Mouse (Mus musculus) G1E-ER4 (cell line): ENCODE results near the gene Rpl35. TPM values are rescaled to one million over a fixed set of nuclear protein-coding genes. Genes with fewer than 3 reads are reported as not detected.

Source experiments
- GATA1 ChIP-seq: IDR thresholded peaks from one replicate; pipeline ENCODE4 v1.8.0; 2012; ENCODE audit warnings: low read length, inconsistent platforms
- polyA plus RNA-seq: library from polyadenylated mRNA; stranded (reverse); fragments of >175 nt; gene quantifications from 2 replicates; pipeline ENCODE4 v1.2.3, GENCODE M21; 2012

The Rpl35 gene
- polyA plus RNA-seq, 1 experiment, result 139 TPM

DNA sequence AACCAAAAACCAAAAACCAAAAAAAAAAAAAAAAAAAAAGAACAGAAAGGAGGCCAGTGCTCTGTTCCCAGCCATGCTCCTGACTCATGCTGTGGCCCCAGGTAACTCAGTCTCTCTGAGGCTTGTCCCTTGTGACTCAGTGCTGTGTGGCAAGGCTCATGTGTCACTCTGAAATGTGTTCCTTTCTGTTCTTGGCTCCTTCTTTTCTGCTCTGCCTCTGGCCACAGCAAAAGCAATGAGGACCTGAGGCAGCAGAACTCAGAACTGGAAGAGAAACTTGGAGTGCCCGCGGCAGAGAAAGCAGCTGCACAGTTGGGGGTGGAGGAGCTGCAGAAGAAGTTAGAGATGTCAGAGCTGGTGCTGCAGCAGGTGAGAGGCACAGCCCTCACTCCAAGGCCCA is 31.3 kb downstream of the Rpl35 start:
- no peak for TF ChIP-seq GATA1

DNA sequence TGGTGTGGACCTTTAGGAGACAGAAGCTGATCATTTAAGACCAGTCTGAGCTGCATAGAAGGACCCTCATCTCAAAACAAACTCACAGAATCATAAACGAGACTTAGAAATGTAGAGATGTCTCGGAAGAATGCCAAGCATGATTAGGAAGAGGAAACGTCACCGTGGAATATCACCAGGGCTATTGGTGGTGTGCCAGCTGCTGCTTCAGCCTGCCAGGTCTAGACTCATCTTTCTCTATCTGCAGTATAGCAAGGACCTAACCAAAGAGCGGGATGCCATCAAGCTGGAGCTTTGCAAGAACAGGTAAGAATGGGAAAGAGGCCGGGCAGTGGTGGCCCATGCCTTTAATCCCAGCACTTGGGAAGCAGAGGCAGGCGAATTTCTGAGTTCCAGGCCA is 31.7 kb downstream of the Rpl35 start:
- TF ChIP-seq GATA1, result no peak

- no peak for TF ChIP-seq GATA1
Measured at GRCm38 (mm10) chr2:38973223-38973622, 32.2 kb downstream of the Rpl35 start.

DNA sequence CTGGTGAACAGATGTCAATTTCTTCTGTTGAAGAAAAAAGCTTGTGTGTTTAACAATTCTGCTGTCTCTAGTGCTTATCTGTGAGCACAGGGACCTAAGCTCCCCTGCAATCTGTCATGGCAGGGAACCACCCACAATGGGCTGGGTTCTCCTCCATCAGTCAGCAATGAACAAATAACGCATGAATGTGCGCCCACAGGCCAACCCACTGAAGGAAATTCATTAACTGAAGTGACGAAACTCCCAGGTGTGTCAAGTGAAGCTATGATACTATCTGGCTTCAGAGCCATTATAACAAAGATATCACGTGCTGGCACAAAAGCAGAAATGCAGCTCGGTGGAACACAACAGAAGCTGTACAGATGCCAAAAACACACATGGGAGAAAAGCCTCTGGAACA is 35.4 kb downstream of the Rpl35 start:
- TF ChIP-seq GATA1, result no peak

- TF ChIP-seq GATA1, result no peak
Measured at GRCm38 (mm10) chr2:38969650-38970049, 35.8 kb downstream of the Rpl35 start.

DNA sequence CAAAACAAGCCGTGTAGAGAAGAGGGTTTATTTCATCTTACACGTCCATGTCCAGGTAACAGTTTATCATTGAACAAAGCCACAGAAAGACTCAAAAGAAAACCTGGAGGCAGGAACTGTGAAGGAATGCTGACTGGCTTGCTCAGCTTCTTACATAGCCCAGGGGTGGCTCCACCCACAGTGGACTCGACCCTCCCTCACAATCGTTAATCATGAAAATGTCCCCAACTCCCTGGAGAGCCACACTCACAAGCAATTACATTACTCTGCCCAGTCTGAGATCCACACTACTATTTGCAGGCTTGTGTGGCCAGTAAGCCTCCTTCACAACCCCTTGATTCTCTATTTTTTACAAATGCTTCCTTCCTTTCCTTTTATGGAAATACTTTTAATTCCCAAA is 41.2 kb downstream of the Rpl35 start:
- no peak for TF ChIP-seq GATA1

GRCm38 (mm10) chr2:38957671-38958223 is 47.7 kb downstream of the Rpl35 start:
- no peak for TF ChIP-seq GATA1

DNA sequence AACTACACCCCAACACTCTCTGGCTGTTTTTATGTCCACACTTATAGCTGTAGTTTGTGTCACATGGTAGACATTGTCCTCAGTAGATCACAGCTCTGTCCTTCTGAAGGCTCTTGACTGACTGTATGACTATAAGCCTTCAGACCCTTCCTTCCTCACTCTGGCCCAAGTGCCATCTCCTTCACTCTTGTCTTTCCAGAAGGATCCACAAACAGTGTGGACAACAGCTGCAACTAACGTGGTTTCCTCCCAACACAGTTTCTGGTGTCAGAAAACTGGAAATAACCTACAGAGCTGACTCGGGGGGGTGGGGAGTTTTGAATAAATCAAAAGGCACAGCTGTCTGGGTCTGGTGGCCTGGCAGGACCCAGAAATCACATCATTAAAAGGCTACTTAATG is 49.4 kb downstream of the Rpl35 start:
- TF ChIP-seq GATA1, result no peak

GRCm38 (mm10) chr2:38953152-38953883 is 52.1 kb downstream of the Rpl35 start:
- no peak for TF ChIP-seq GATA1

Other genes with a start within 250 kb of the Rpl35 start
- gene Nr6a1, start 77.9 kb downstream of the Rpl35 start, polyA plus RNA-seq, result 0.58 and 0.68 TPM in 2 replicates
- gene Olfml2a, start 73.6 kb downstream of the Rpl35 start, polyA plus RNA-seq, result not detected in 2 replicates
- 0.15 and 0.18 TPM in 2 replicates for gene Wdr38, start 8.1 kb downstream of the Rpl35 start, polyA plus RNA-seq
- 78.5 and 96.1 TPM in 2 replicates for gene Arpc5l, start 276 bp downstream of the Rpl35 start, polyA plus RNA-seq
- gene Golga1, start 59.9 kb upstream of the Rpl35 start, polyA plus RNA-seq, result 1.5 and 1.6 TPM in 2 replicates
- gene Scai, start 185.1 kb upstream of the Rpl35 start, polyA plus RNA-seq, result 36.9 and 48.6 TPM in 2 replicates
- 2.7 and 6.3 TPM in 2 replicates for gene Ppp6c, start 220.8 kb upstream of the Rpl35 start, polyA plus RNA-seq